Mouse (Mus musculus): Measurements from ENCODE around the gene Unc13d. TPM values are rescaled to one million over a fixed set of nuclear protein-coding genes. Genes with fewer than 3 reads are reported as not detected.
A peak's percentile ranks its signal among the peaks of the same experiment; 100 is the strongest.

Gene Unc13d
- polyA plus RNA-seq, 1 experiment from 2014 or later: 2.3 TPM

DNA sequence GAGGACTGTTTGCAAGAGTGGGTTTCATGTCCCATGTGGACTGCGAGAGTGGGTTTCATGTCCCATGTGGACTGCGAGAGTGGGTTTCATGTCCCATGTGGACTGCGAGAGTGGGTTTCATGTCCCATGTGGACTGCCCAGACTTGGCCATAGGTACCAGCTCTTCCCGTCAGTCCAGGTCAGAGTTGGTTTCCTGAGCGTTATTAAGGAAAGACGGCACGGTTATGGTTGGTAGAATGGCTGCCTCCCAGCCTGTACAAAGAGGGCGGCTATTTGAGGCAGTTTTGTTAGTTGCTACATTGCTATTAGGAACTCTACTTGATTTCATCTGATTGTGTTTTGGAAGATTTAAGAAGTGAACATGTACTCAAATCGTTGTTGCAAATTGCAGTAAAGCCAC, 39.9 kb downstream of the Unc13d start:
- no peak for ATAC-seq (ENCODE audit: low FRiP score, low TSS enrichment)
- H3K4me1 ChIP-seq (replicated peaks; ENCODE audit: control insufficient read depth, insufficient read depth): no peaks in the 10 kb centered on the region
- H3K27ac ChIP-seq (replicated peaks): no peak overlapping the region
- DNase-seq (ENCODE audit: low spot score): no peak
- no peaks in the 10 kb centered on the region for H3K27me3 ChIP-seq (ENCODE audit: control insufficient read depth, insufficient read depth, low read length)
- peaks cover 14% of the 10 kb centered on the region for H3K36me3 ChIP-seq (ENCODE audit: control insufficient read depth, insufficient read depth, low read length)
- H3K9me3 ChIP-seq (ENCODE audit: control insufficient read depth, low read length): no peaks in the 10 kb centered on the region
- H3K9ac ChIP-seq (ENCODE audit: low read length): no peak overlapping the region
- TF ChIP-seq CTCF (IDR thresholded peaks at IDR 0.05; ENCODE audit: low read depth): no peak
- TF ChIP-seq EP300 (optimal IDR thresholded peaks at IDR 0.05): no peak
- 94% methylated on average over 9 of the region's 9 CpGs for WGBS
- no peak overlapping the region for H3K4me2 ChIP-seq (replicated peaks; ENCODE audit: low read depth)
- no peak overlapping the region for H3K4me3 ChIP-seq (ENCODE audit: low read depth, low read length)

DNA sequence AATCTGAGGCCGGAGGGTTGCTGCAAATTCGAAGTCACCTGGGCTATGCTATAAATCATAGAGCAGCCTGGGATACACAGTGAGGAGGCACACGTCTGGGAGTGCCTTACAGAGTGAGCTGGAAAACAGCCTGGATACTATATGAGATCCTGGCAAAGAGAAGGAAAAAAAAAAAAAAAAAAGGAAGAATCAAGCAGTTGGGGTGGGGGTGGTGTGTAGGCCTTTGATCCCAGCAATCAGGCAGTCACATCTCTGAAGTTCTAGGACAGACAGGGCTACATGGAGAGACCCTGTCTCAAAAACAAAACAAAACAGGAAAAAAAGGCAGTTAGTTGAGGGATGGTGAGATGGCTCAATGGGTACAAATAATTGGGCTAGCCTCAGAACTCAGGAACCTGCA, 41.1 kb downstream of the Unc13d start:
- peaks cover under 1% of the 10 kb centered on the region for H3K4me1 ChIP-seq (replicated peaks; ENCODE audit: control insufficient read depth, insufficient read depth)
- no peak overlapping the region for H3K4me2 ChIP-seq (replicated peaks; ENCODE audit: low read depth)
- H3K36me3 ChIP-seq (ENCODE audit: control insufficient read depth, insufficient read depth, low read length): peaks cover 12% of the 10 kb centered on the region
- no peak for ATAC-seq (ENCODE audit: low FRiP score, low TSS enrichment)
- H3K4me3 ChIP-seq (ENCODE audit: low read depth, low read length): no peak overlapping the region
- WGBS: 73% methylated on average over 3 of the region's 3 CpGs
- H3K9ac ChIP-seq (ENCODE audit: low read length): no peak overlapping the region
- H3K27me3 ChIP-seq (ENCODE audit: control insufficient read depth, insufficient read depth, low read length): no peaks in the 10 kb centered on the region
- no peaks in the 10 kb centered on the region for H3K9me3 ChIP-seq (ENCODE audit: control insufficient read depth, low read length)
- no peak for DNase-seq (ENCODE audit: low spot score)
- H3K27ac ChIP-seq (replicated peaks): no peak overlapping the region
- TF ChIP-seq CTCF (IDR thresholded peaks at IDR 0.05; ENCODE audit: low read depth) (no peak), EP300 (optimal IDR thresholded peaks at IDR 0.05) (no peak)

DNA sequence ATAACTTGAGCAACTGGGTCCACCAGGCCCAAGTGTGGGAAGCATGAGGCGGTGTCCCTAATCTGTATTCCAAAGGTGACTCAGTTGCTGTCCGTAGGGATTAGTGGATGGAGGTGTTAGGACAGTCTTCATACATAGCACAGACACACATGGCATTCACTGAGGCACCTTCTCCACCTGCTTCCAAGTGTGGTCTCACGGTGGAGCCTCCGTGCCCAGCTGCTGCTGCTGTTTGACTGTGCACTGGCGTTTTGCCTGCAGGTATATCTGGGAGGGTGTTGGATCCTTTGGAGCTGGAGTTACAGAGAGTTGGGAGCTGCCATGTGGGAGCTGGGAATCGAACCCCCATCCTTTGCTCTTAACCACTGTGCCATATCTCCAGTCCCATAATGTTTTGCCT, 43.2 kb downstream of the Unc13d start:
- peaks cover 3% of the 10 kb centered on the region; the same call in 1 of the 2 replicates for H3K36me3 ChIP-seq (ENCODE audit: control insufficient read depth, insufficient read depth, low read length)
- ATAC-seq (ENCODE audit: low FRiP score, low TSS enrichment): no peak
- no peak overlapping the region for H3K27ac ChIP-seq (replicated peaks)
- H3K9me3 ChIP-seq (ENCODE audit: control insufficient read depth, low read length): no peaks in the 10 kb centered on the region
- no peak for DNase-seq (ENCODE audit: low spot score)
- H3K27me3 ChIP-seq (ENCODE audit: control insufficient read depth, insufficient read depth, low read length): no peaks in the 10 kb centered on the region
- no peak overlapping the region for H3K4me2 ChIP-seq (replicated peaks; ENCODE audit: low read depth)
- H3K9ac ChIP-seq (ENCODE audit: low read length): no peak overlapping the region
- H3K4me1 ChIP-seq (replicated peaks; ENCODE audit: control insufficient read depth, insufficient read depth): peaks cover 3% of the 10 kb centered on the region
- no peak overlapping the region for H3K4me3 ChIP-seq (ENCODE audit: low read depth, low read length)
- 94% methylated on average over 6 of the region's 6 CpGs for whole genome bisulfite sequencing
- TF ChIP-seq EP300 (optimal IDR thresholded peaks at IDR 0.05) (no peak), CTCF (IDR thresholded peaks at IDR 0.05; ENCODE audit: low read depth) (no peak)

- Histone ChIP-seq H3K27ac (replicated peaks) (peak overlapping the region; percentile 99), H3K4me1 (replicated peaks; ENCODE audit: control insufficient read depth, insufficient read depth) (peaks cover 3% of the 10 kb centered on the region), H3K9me3 (ENCODE audit: control insufficient read depth, low read length) (no peaks in the 10 kb centered on the region), H3K4me3 (ENCODE audit: low read depth, low read length) (peak overlapping the region; percentile 76), H3K4me2 (replicated peaks; ENCODE audit: low read depth) (peak overlapping the region; percentile 74), H3K9ac (ENCODE audit: low read length) (peak overlapping the region; percentile 89), H3K36me3 (ENCODE audit: control insufficient read depth, insufficient read depth, low read length) (no peaks in the 10 kb centered on the region), H3K27me3 (ENCODE audit: control insufficient read depth, insufficient read depth, low read length) (no peaks in the 10 kb centered on the region)
- TF ChIP-seq EP300 (optimal IDR thresholded peaks at IDR 0.05) (no peak), CTCF (IDR thresholded peaks at IDR 0.05; ENCODE audit: low read depth) (no peak)
- WGBS: 23% methylated on average over 14 of the region's 14 CpGs
- ATAC-seq (ENCODE audit: low FRiP score, low TSS enrichment): no peak; the same call in none of the 2 replicates
- DNase-seq (ENCODE audit: low spot score): no peak
Observed at GRCm38 (mm10) chr11:116030898-116031845, 46.6 kb downstream of the Unc13d start.

GRCm38 (mm10) chr11:116030088-116030897, 47.5 kb downstream of the Unc13d start, which contains the start of gene Unk:
TSS of gene Unk (plus strand) at chr11:116030322.
- Histone ChIP-seq H3K27ac (replicated peaks) (peak within 1 kb of the TSS; percentile 99), H3K9ac (ENCODE audit: low read length) (peak within 1 kb of the TSS; percentile 89), H3K4me1 (replicated peaks; ENCODE audit: control insufficient read depth, insufficient read depth) (peaks cover 3% of the 10 kb centered on the region), H3K9me3 (ENCODE audit: control insufficient read depth, low read length) (no peaks in the 10 kb centered on the region), H3K36me3 (ENCODE audit: control insufficient read depth, insufficient read depth, low read length) (no peaks in the 10 kb centered on the region), H3K4me3 (ENCODE audit: low read depth, low read length) (peak within 1 kb of the TSS; percentile 76), H3K27me3 (ENCODE audit: control insufficient read depth, insufficient read depth, low read length) (no peaks in the 10 kb centered on the region), H3K4me2 (replicated peaks; ENCODE audit: low read depth) (peak within 1 kb of the TSS; percentile 74)
- TF ChIP-seq CTCF (IDR thresholded peaks at IDR 0.05; ENCODE audit: low read depth) (no peak), EP300 (optimal IDR thresholded peaks at IDR 0.05) (peak; percentile 86)
- ATAC-seq (ENCODE audit: low FRiP score, low TSS enrichment): peak; percentile 93
- DNase-seq (ENCODE audit: low spot score): peak; percentile 97
- under 1% methylated on average over 66 of the region's 67 CpGs for WGBS

Data from stomach, postnatal 0 days (tissue).